Mouse (Mus musculus) MEL (cell line): ENCODE results near the gene Cd68. TPM values are rescaled to one million over a fixed set of nuclear protein-coding genes. Genes with fewer than 3 reads are reported as not detected.

Source experiments
- DNase-seq: peaks from one replicate; pipeline ENCODE4 v3.0.0; 2011; ENCODE audit warnings: low read depth, low spot score
- H3K27ac ChIP-seq: 2 replicates; pipeline ENCODE4 v1.5.1; 2012; ENCODE audit warnings: low read depth, mild to moderate bottlenecking, control low read depth, low read length, moderate library complexity; ENCODE audit not compliant: control insufficient read depth
- H3K27me3 ChIP-seq, 2 experiments: fragments of 150-350 bp in 1 of 2; sonication (generic) in 1 of 2; 2 replicates each; pipeline ENCODE4 v1.6.1; 2012; ENCODE audit warnings: low read length in 2 of 2, mild to moderate bottlenecking in 2 of 2, improper control_type of control experiment in 1 of 2, moderate library complexity in 1 of 2; ENCODE audit not compliant: insufficient read depth in 2 of 2, control insufficient read depth in 1 of 2
- H3K36me3 ChIP-seq, 2 experiments: 2 replicates each; pipeline ENCODE4 v1.6.1; 2012 to 2014; ENCODE audit warnings: low read length in 2 of 2, improper control_type of control experiment in 1 of 2, inconsistent platforms in 1 of 2, mild to moderate bottlenecking in 1 of 2; ENCODE audit not compliant: insufficient read depth in 2 of 2, control insufficient read depth in 1 of 2
- H3K4me1 ChIP-seq, 2 experiments: fragments of 150-350 bp in 1 of 2; sonication (generic) in 1 of 2; 2 replicates each; pipeline ENCODE4 v1.6.1; 2012; ENCODE audit warnings: low read length in 2 of 2, improper control_type of control experiment in 1 of 2, mild to moderate bottlenecking in 1 of 2; ENCODE audit not compliant: insufficient read depth in 2 of 2, control insufficient read depth in 1 of 2
- H3K4me3 ChIP-seq, 2 experiments: fragments of 150-350 bp in 1 of 2; sonication (generic) in 1 of 2; 2 replicates each; pipeline ENCODE4 v1.5.1; 2012; ENCODE audit warnings: low read depth in 2 of 2, low read length in 2 of 2, mild to moderate bottlenecking in 2 of 2, moderate library complexity in 2 of 2, control low read depth in 1 of 2, improper control_type of control experiment in 1 of 2; ENCODE audit not compliant: control insufficient read depth in 1 of 2, insufficient read depth in 1 of 2
- H3K79me2 ChIP-seq: 2 replicates; pipeline ENCODE4 v1.6.1; 2012; ENCODE audit warnings: mild to moderate bottlenecking, low read length, moderate library complexity; ENCODE audit not compliant: control insufficient read depth, poor library complexity, insufficient read depth
- H3K9ac ChIP-seq: 2 replicates; pipeline ENCODE4 v1.6.1; 2012; ENCODE audit warnings: low read depth, mild to moderate bottlenecking, control low read depth, low read length, moderate library complexity; ENCODE audit not compliant: control insufficient read depth, poor library complexity, severe bottlenecking
- H3K9me3 ChIP-seq: fragments of 150-350 bp; sonication (generic); replicated peaks from 2 replicates; pipeline ENCODE4 v1.6.1; 2012; ENCODE audit warnings: mild to moderate bottlenecking, low read length, improper control_type of control experiment, moderate library complexity; ENCODE audit not compliant: insufficient read depth
- CHD2 ChIP-seq: IDR thresholded peaks from 2 replicates; pipeline ENCODE4 v1.6.1; 2011; ENCODE audit warnings: low read length, improper control_type of control experiment
- ELF1 ChIP-seq: IDR thresholded peaks from 2 replicates; pipeline ENCODE4 v1.6.1; 2014; ENCODE audit warnings: low read depth, mild to moderate bottlenecking, inconsistent platforms, low read length, improper control_type of control experiment, moderate library complexity
- EP300 ChIP-seq, 2 experiments: IDR thresholded peaks; 2 replicates each; pipeline ENCODE4 v1.6.1; 2011; ENCODE audit warnings: improper control_type of control experiment in 2 of 2, low read length in 2 of 2, low read depth in 1 of 2, mild to moderate bottlenecking in 1 of 2
- ETS1 ChIP-seq: IDR thresholded peaks from 2 replicates; pipeline ENCODE4 v1.6.1; 2012; ENCODE audit warnings: low read depth, mild to moderate bottlenecking, inconsistent platforms, low read length, improper control_type of control experiment, moderate library complexity
- GABPA ChIP-seq: IDR thresholded peaks from 2 replicates; pipeline ENCODE4 v1.6.1; 2012; ENCODE audit warnings: low read depth, mild to moderate bottlenecking, inconsistent platforms, low read length, improper control_type of control experiment, moderate library complexity
- GATA1 ChIP-seq: IDR thresholded peaks from 2 replicates; pipeline ENCODE4 v1.6.1; 2011; ENCODE audit warnings: low read depth, low read length, improper control_type of control experiment
- MYC ChIP-seq: IDR thresholded peaks from 2 replicates; pipeline ENCODE4 v1.6.1; 2011; ENCODE audit warnings: low read depth, mild to moderate bottlenecking, low read length, improper control_type of control experiment, moderate library complexity
- RCOR1 ChIP-seq: IDR thresholded peaks from 2 replicates; pipeline ENCODE4 v1.6.1; 2012; ENCODE audit warnings: low read depth, mild to moderate bottlenecking, inconsistent platforms, low read length, improper control_type of control experiment
- TAL1 ChIP-seq: IDR thresholded peaks from 2 replicates; pipeline ENCODE4 v1.6.1; 2012; ENCODE audit warnings: mild to moderate bottlenecking, inconsistent platforms, low read length, moderate library complexity, mixed read lengths
- UBTF ChIP-seq: IDR thresholded peaks from 2 replicates; pipeline ENCODE4 v1.6.1; 2012; ENCODE audit warnings: low read depth, mild to moderate bottlenecking, inconsistent platforms, low read length, improper control_type of control experiment, moderate library complexity, borderline replicate concordance; ENCODE audit not compliant: insufficient read depth
- USF1 ChIP-seq: IDR thresholded peaks from 2 replicates; pipeline ENCODE4 v1.6.1; 2014; ENCODE audit warnings: low read depth, mild to moderate bottlenecking, inconsistent platforms, low read length, improper control_type of control experiment, moderate library complexity
- USF2 ChIP-seq, 2 experiments: IDR thresholded peaks; 2 replicates each; pipeline ENCODE4 v1.6.1; 2011 to 2012; ENCODE audit warnings: improper control_type of control experiment in 2 of 2, low read length in 2 of 2, borderline replicate concordance in 1 of 2, inconsistent platforms in 1 of 2, low read depth in 1 of 2, mild to moderate bottlenecking in 1 of 2; ENCODE audit not compliant: insufficient read depth in 1 of 2
- ZC3H11A ChIP-seq: IDR thresholded peaks from 2 replicates; pipeline ENCODE4 v1.6.1; 2012; ENCODE audit warnings: low read depth, mild to moderate bottlenecking, inconsistent platforms, low read length, improper control_type of control experiment
- polyA plus RNA-seq, 2 experiments: library from polyadenylated mRNA; stranded (reverse) in 1 of 2; unstranded in 1 of 2; fragments of >175 nt in 1 of 2; fragments of >200 nt in 1 of 2; gene quantifications; 2 replicates each; pipeline versions ENCODE4 v1.2.1 to v1.2.4; 2012; ENCODE audit warnings: low replicate concordance in 2 of 2, low read depth in 1 of 2; ENCODE audit not compliant: insufficient read length in 2 of 2, insufficient read depth in 1 of 2, missing spikeins in 1 of 2
- total RNA-seq: library from RNA; depleted of rRNA; stranded (reverse); fragments of 300-350 nt; gene quantifications from 2 replicates; pipeline ENCODE4 v1.2.3, GENCODE M21; 2012

Gene Cd68
- total and polyA plus RNA-seq, 3 experiments, result 5.3 to 19.8 TPM; not detected in 1

DNA sequence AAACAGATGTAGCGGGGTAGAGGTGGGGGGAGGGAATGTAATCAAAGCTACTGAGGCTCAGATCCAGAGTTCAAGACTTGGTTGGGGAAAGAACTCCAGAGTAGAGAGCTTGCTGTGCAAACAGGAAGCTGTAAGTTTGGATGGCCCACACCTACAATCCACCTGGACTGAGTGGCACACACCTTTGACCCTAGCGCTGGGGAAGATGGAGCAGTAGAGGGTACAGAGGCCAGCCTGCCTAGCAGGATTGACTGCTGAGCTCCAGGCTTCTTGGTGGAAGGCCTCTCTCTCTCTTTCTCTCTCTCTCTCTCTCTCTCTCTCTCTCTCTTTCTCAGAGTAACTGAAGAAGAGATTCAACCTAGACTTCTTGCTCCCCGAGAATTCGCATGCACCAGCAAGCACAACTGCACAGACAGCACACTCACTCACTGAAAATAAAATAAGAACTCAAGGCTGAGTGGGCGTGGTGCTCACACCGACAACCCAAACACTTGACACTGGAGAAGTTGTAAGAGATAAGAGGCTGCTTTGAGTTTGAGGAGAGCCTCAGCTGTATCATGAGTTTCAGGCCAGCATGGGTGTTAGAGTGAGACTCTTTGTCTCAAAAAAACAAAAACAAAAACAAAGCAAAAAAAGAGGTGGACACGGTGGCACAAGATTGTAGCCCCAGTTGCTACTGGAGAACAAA is 45.4 kb downstream of the Cd68 start (continued):
- TF ChIP-seq ELF1, result no peak
- TF ChIP-seq ZC3H11A, result no peak
- no peak for TF ChIP-seq UBTF

DNA sequence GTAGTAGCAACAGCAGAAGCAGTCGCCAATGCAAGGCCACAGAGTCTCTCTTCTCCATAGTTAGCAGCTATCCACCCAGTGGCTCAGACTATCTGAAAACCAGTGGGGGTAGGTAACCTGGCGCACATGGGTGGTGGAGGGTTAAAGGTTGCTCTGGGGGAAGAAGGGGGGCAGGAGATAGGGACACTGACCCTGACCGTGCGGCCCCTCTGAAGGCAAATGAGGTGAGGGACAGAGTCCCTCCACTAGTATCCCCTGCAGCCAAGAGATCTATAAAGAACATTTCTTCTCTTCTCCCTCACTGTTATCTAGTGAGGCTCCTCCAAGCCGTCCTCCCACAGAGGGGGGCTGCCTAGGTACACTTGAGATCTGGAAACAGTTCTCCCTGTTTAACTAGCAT is 48.1 kb downstream of the Cd68 start, which contains the start of gene Shbg:
Gene Shbg (minus strand): TSS at position 101 of the 400 bp plus-strand sequence.
- no peak within 1 kb of the TSS for H3K27ac ChIP-seq
- H3K9me3 ChIP-seq, result no peaks in the 10 kb centered on the region
- H3K36me3 ChIP-seq, result peaks cover 0 to 10% of the 10 kb centered on the region in 2 experiments; a peak in 2 of 4 replicates
- H3K9ac ChIP-seq, result no peak within 1 kb of the TSS
- H3K79me2 ChIP-seq, result no peaks in the 10 kb centered on the region
- peaks cover 6 to 16% of the 10 kb centered on the region in 2 experiments for H3K4me1 ChIP-seq
- no peak within 1 kb of the TSS for H3K4me3 ChIP-seq
- TF ChIP-seq RCOR1, result no peak
- TF ChIP-seq USF2 (IDR thresholded peaks at IDR 0.05; ENCODE audit: borderline replicate concordance in 1 of 2, insufficient read depth in 1 of 2, low read depth in 1 of 2, low read length in 2 of 2), result no peak
- 0 out of 2 replicates have a peak, but pooled peaks have one; percentile 5 for TF ChIP-seq GATA1
- no peak for DNase-seq
- peaks cover 1 to 3% of the 10 kb centered on the region in 2 experiments; a peak in 1 of 4 replicates for H3K27me3 ChIP-seq

DNA sequence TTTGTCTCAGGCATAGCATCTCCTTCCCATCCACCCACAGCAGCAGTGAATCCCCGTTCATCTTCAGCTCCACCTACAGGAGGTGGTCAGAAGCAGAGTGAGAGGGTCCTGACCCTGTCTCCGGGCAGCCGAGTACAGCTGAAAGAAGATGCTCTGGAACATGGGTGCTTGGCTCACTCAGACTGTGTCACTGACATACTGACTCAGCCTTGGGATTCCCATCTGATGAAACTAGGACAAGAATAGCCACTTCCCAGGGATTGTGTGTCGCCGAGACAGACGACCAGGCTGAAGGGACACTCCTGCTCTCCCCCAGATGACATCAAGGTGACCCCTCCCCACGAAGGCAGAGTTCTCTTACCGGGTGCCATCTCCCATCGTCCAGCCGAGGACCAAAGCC is 49.2 kb downstream of the Cd68 start:
- no peak overlapping the region for H3K4me3 ChIP-seq
- no peak overlapping the region for H3K9ac ChIP-seq
- no peaks in the 10 kb centered on the region for H3K9me3 ChIP-seq
- no peak overlapping the region for H3K27ac ChIP-seq
- no peaks in the 10 kb centered on the region for H3K79me2 ChIP-seq
- peaks cover 0 to 10% of the 10 kb centered on the region in 2 experiments; a peak in 2 of 4 replicates for H3K36me3 ChIP-seq
- H3K4me1 ChIP-seq, result peaks cover 6 to 16% of the 10 kb centered on the region in 2 experiments
- H3K27me3 ChIP-seq, result peaks cover 1 to 3% of the 10 kb centered on the region in 2 experiments; a peak in 1 of 4 replicates
- no peak for TF ChIP-seq ELF1
- no peak for TF ChIP-seq CHD2
- no peak for TF ChIP-seq GABPA
- no peak for TF ChIP-seq MYC
- no peak for TF ChIP-seq USF1
- no peak for TF ChIP-seq ETS1
- no peak for TF ChIP-seq TAL1
- TF ChIP-seq RCOR1, result no peak
- TF ChIP-seq EP300 (IDR thresholded peaks at IDR 0.05; ENCODE audit: low read depth in 1 of 2, low read length in 2 of 2), result no peak
- DNase-seq, result no peak
